Mouse (Mus musculus) limb, embryonic 13.5 days (tissue): ENCODE measurements at regions not wholly inside any gene's neighbourhood (a gene's known extent, or its start where the extent isn't known, plus 50 kb on each side); places are given as distances from the start of the nearest gene placed in this dataset.

Experiments used
- ATAC-seq: fragments of 200-750 bp; cut with Nextera tagmentation; 2 replicates; pipeline ENCODE4 v1.8.0; 2017; ENCODE audit warnings: low read depth, moderate number of reproducible peaks, moderate TSS enrichment; ENCODE audit not compliant: low FRiP score
- H3K27ac ChIP-seq: fragments of 300-500 bp; sonication (generic); 2 replicates; pipeline ENCODE4 v1.5.1; 2015; ENCODE audit warnings: inconsistent platforms, mild to moderate bottlenecking, moderate library complexity
- H3K27me3 ChIP-seq: fragments of 300-500 bp; sonication (generic); 2 replicates; pipeline ENCODE4 v1.6.1; 2015; ENCODE audit warnings: mild to moderate bottlenecking, inconsistent platforms
- H3K36me3 ChIP-seq: fragments of 300-500 bp; sonication (generic); 2 replicates; pipeline ENCODE4 v1.6.1; 2015; ENCODE audit warnings: inconsistent platforms, mild to moderate bottlenecking, moderate library complexity
- H3K4me1 ChIP-seq: fragments of 300-500 bp; sonication (generic); 2 replicates; pipeline ENCODE4 v1.6.1; 2015; ENCODE audit warnings: inconsistent platforms
- H3K4me2 ChIP-seq: fragments of 300-500 bp; sonication (generic); replicated peaks from 2 replicates; pipeline ENCODE4 v1.6.1; 2015; ENCODE audit warnings: inconsistent platforms, mild to moderate bottlenecking, moderate library complexity
- H3K4me3 ChIP-seq: fragments of 300-500 bp; sonication (generic); 2 replicates; pipeline ENCODE4 v1.5.1; 2015; ENCODE audit warnings: moderate library complexity, mild to moderate bottlenecking, inconsistent platforms
- H3K9ac ChIP-seq: fragments of 300-500 bp; sonication (generic); 2 replicates; pipeline ENCODE4 v1.6.1; 2015; ENCODE audit warnings: mild to moderate bottlenecking, inconsistent platforms
- H3K9me3 ChIP-seq: fragments of 300-500 bp; sonication (generic); 2 replicates; pipeline ENCODE4 v1.6.1; 2016; ENCODE audit warnings: inconsistent platforms
- WGBS: fragments of 180-500 bp; shearing (Covaris S2); methylation state at CpG from one replicate; pipeline ENCODE4 v1.1.7; 2015; 5-methylcytosine and 5-hydroxymethylcytosine counted together

DNA sequence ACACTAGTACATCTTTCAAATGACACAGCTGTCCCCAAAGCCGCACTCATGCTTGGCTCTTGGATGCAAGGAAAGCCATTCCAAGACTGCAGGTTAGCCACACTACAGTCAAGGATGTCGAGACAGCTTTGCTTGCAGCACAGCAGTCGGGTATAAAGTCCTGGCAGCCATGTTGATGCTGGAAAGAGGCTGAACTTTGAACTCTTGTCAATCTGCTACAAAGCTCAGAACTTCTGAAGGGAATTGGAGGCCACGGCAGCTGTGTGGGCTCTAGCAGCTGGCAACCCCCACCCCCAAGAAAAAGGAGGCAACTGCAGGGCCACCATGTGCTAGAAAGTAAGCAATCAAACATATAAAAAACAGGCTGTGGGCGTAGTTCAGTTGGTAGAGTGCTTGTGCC is 90.0 kb upstream of the Zcchc2 start:
- Histone ChIP-seq H3K9me3 (peaks cover 4% of the 10 kb centered on the region; the same call in 1 of the 2 replicates), H3K36me3 (no peaks in the 10 kb centered on the region), H3K4me2 (no peak overlapping the region), H3K4me1 (no peaks in the 10 kb centered on the region), H3K27me3 (no peaks in the 10 kb centered on the region), H3K4me3 (no peak overlapping the region), H3K9ac (no peak overlapping the region), H3K27ac (no peak overlapping the region)
- 65% methylated on average over 5 of the region's 5 CpGs for WGBS
- ATAC-seq: no peak

DNA sequence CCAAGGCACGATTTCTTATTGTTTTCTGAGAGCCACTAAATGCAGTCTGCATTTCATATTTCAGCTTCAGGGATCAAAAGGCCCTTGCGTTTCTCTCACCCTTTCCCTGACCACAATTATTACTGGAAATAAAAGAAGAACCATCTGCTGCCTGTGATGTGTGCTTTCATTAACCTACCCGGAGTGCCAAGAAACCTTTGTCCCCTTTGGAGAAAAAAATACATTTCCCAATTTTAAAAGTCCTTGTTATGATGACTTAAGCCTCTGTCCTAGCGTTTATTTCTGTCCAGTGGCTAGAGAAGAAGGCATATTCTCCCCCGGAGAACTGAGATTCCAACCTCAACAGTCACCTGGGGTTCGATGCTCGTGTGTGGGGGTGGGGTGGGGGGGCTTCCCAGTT is 89.3 kb upstream of the Zcchc2 start:
- no peaks in the 10 kb centered on the region for H3K27me3 ChIP-seq
- WGBS: 71% methylated on average over 7 of the region's 7 CpGs
- no peak overlapping the region for H3K27ac ChIP-seq
- no peak overlapping the region for H3K9ac ChIP-seq
- no peak for ATAC-seq
- no peak overlapping the region for H3K4me3 ChIP-seq
- peaks cover 4% of the 10 kb centered on the region; the same call in 1 of the 2 replicates for H3K9me3 ChIP-seq
- no peaks in the 10 kb centered on the region for H3K36me3 ChIP-seq
- no peak overlapping the region for H3K4me2 ChIP-seq
- no peaks in the 10 kb centered on the region for H3K4me1 ChIP-seq

DNA sequence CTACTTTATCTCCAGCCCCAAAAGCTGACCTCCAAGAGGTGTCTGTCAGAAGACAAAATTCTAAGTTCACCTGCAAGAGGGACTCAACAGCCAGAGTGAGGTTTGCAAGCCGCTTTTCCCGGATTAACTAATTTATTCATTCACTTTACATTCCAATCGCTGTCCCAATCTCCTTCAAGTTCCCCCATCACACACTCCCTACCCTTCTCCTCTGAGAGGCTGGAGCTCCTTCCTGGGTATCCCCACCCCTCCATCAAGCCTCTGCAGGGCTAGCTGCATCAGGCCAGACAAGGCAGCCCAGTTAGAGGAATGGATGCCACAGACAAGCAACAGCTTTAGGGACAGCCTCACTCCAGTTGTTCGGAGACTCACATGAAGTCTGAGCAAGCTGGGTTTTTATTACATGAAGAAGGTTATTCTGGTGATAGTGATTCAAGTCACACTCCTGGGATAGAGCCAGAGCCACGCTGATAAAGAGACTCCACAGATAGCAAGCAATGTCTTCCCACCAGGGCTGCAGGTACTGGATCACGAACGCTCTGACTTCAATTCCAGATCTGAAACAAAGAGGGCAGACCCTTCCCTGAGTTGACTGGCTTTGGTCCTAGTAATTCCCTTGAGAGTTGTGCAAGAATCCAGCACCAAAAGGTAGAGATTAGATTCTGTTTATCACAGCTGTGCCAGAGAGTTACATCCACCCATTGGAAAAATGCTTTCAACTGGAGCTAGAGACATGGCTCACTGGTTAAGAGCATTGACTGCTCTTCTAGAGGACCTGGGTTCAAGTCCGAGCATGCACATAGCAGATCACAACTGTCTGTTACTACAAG is 86.7 kb upstream of the Zcchc2 start:
- H3K36me3 ChIP-seq: no peaks in the 10 kb centered on the region
- H3K4me3 ChIP-seq: no peak overlapping the region
- no peak overlapping the region for H3K4me2 ChIP-seq
- peaks cover 14% of the 10 kb centered on the region for H3K4me1 ChIP-seq
- H3K9me3 ChIP-seq: peaks cover 4% of the 10 kb centered on the region; the same call in 1 of the 2 replicates
- H3K27me3 ChIP-seq: no peaks in the 10 kb centered on the region
- WGBS: 71% methylated on average over 8 of the region's 8 CpGs
- no peak for ATAC-seq
- H3K27ac ChIP-seq: no peak overlapping the region
- H3K9ac ChIP-seq: no peak overlapping the region

DNA sequence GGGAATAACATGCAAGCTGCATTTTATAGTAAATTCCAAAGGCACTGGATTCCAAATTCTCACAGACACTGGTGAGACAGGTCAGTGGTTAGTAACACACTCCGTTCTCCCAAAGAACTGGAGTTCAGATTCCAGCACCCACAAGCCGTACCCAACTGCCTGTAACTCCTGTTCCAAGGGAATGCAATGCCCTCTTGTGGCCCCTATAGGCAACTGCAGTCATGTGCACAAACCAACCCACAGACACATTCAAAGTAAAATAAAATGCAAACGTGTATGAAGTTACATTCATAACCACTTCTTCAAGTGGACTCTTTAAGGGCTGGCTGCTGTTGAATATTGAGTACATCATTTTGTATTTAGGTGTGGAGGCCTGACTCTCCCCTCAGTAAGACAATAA is 85.5 kb upstream of the Zcchc2 start:
- peaks cover 4% of the 10 kb centered on the region; the same call in 1 of the 2 replicates for H3K9me3 ChIP-seq
- no peaks in the 10 kb centered on the region for H3K36me3 ChIP-seq
- no peak overlapping the region for H3K9ac ChIP-seq
- 90% methylated on average over 3 of the region's 3 CpGs for WGBS
- no peak overlapping the region for H3K4me3 ChIP-seq
- no peak overlapping the region for H3K4me2 ChIP-seq
- H3K4me1 ChIP-seq: peaks cover 19% of the 10 kb centered on the region
- ATAC-seq: no peak
- no peak overlapping the region for H3K27ac ChIP-seq
- no peaks in the 10 kb centered on the region for H3K27me3 ChIP-seq

DNA sequence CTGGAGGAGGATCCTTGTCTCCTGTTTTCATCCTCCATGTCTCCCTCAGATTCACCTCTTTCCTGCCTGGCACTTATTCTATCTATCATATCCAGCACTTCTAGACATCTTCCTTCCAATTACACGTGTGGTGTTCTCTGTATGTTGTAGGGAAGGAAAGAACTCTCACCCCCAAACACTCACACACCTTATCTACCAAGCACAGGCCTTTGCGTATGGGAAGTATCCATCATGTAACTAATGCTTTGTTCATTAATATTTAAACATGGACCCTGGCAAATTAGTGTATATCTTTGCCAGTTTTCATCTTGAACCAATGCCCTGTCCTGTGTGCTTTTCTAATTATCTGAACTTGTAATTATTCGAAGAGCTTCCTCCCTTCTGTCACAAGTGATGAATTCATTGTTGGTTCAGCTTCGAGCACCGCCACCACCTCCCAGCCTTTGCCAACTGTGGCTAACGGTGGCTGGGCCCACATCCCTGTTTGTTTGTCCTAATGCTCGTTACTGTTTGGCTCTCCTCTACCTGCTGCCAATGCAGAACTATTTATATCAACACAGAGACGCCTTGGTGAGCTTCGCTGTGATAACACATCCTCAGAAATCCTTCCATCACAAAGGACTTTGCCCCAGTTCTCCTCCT is 84.3 kb upstream of the Zcchc2 start:
- no peak overlapping the region for H3K4me3 ChIP-seq
- no peaks in the 10 kb centered on the region for H3K36me3 ChIP-seq
- H3K4me1 ChIP-seq: peaks cover 19% of the 10 kb centered on the region
- H3K27ac ChIP-seq: no peak overlapping the region
- ATAC-seq: no peak
- H3K9ac ChIP-seq: no peak overlapping the region
- H3K27me3 ChIP-seq: no peaks in the 10 kb centered on the region
- peaks cover 4% of the 10 kb centered on the region; the same call in 1 of the 2 replicates for H3K9me3 ChIP-seq
- WGBS: 74% methylated on average over 9 of the region's 9 CpGs
- H3K4me2 ChIP-seq: no peak overlapping the region

DNA sequence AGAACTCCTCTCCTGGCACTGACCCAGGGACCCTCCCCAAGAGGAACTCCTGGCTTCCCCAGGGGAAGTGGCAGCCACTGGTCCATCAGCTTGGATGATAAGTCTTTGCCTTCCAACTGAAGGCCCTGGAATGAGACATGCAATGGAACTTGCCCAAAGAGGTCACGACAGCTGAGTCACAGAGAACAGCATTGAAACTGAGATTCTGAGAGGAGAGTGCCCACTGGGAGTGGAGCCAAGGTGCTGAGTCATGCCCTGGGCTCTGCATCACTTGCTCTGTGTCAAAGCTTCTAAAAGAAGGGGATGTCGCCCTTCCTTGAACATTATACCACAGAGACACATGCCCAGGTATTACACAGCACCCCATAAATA is 83.8 kb upstream of the Zcchc2 start:
- no peaks in the 10 kb centered on the region for H3K27me3 ChIP-seq
- ATAC-seq: no peak
- H3K4me2 ChIP-seq: no peak overlapping the region
- 80% methylated on average over 2 of the region's 2 CpGs for WGBS
- H3K9me3 ChIP-seq: peaks cover 4% of the 10 kb centered on the region; the same call in 1 of the 2 replicates
- H3K9ac ChIP-seq: no peak overlapping the region
- no peak overlapping the region for H3K27ac ChIP-seq
- H3K4me1 ChIP-seq: peaks cover 19% of the 10 kb centered on the region
- H3K36me3 ChIP-seq: no peaks in the 10 kb centered on the region
- H3K4me3 ChIP-seq: no peak overlapping the region

DNA sequence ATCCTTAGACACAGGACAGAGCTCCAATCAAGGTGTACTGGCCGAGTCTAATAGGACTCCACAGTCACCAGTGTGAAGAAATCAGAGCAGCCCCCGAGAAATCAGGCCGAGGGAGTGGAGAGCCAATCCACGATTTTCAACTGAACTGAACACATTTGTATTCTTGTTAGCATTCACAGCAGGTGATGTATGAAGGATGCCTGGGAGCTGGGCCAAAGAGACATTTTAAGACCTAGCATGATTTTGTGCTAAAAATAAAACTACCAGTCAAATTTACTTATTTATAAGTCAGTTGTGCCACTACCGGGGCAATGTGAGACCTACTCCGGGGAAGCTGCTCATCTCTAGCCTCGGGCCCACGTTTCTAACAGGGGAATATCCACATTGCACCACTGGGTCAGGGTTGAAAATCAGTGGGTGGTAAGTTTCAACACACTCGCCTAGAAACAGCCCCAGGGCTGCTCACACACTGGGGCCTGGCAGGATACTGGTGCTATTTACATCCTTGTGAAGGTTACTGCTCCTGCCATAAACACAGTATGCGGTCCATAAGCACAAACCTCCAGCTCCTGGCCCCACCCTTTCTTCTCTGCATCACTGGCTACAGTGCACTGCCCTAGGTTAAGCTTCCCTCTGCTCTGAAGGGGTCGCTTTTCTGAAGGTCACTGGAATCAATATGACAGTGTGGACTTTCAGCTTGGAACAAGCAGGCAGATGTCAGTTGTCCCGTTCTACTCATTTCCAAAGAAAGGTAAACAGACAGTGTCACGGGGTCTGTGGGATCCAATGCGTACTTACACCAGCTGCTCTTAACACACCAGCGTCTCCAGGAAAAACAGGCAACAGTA is 82.0 kb upstream of the Zcchc2 start:
- Histone ChIP-seq H3K4me2 (peak overlapping the region; percentile 35), H3K4me3 (no peak overlapping the region), H3K9ac (peak overlapping the region; percentile 25; the same call in 1 of the 2 replicates), H3K4me1 (peaks cover 23% of the 10 kb centered on the region), H3K36me3 (no peaks in the 10 kb centered on the region), H3K27ac (0 out of 2 replicates have a peak overlapping the region, but pooled peaks have one; percentile 48), H3K9me3 (peaks cover 4% of the 10 kb centered on the region; the same call in 1 of the 2 replicates), H3K27me3 (no peaks in the 10 kb centered on the region)
- 14% methylated on average over 15 of the region's 15 CpGs for WGBS
- ATAC-seq: peak; percentile 74

DNA sequence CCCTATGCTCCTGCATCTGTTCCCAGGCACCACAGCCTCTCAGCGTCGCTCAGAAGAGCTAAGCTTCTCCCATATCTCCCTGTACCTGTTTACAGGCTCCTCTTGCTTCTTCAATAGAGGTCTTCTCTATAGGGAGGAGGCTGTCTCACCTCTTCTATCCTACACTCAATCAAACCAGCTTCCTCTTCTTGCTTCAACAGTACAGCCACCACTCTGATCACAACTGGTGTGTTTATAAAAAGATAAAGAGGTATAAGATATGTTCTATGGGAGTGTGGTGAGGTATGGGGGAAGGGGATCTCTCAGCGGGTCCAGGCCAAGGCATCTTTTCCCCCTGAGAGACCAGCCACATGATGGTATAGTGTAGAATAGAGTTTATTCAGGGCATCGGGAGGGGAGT is 81.1 kb upstream of the Zcchc2 start:
- ATAC-seq: no peak
- Histone ChIP-seq H3K9me3 (peaks cover 4% of the 10 kb centered on the region; the same call in 1 of the 2 replicates), H3K4me1 (peaks cover 23% of the 10 kb centered on the region), H3K4me3 (no peak overlapping the region), H3K9ac (no peak overlapping the region), H3K4me2 (no peak overlapping the region), H3K27me3 (no peaks in the 10 kb centered on the region), H3K36me3 (no peaks in the 10 kb centered on the region), H3K27ac (no peak overlapping the region)
- 53% methylated on average over 4 of the region's 4 CpGs for WGBS

DNA sequence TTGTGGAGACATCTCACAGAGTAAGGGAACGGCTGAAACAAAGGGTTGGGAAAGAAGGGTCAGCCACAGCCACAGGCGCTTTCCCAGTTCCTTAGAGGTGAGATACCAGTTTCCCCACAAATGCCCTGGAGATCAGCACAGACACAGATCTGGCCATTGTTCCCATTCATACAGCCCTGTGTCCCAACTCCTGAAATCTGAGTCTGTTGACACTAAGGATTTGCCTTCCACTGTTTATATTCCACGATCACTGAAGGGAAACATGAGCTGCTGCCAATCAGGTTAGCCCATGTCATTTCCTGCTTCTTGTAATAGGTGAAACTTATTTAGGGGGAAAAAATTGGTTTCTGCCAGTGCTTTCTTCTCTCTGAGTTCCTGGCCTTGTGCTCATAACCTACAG is 78.5 kb upstream of the Zcchc2 start:
- Histone ChIP-seq H3K36me3 (no peaks in the 10 kb centered on the region), H3K4me1 (peaks cover 23% of the 10 kb centered on the region)
- WGBS: 37% methylated on average over 3 of the region's 3 CpGs

DNA sequence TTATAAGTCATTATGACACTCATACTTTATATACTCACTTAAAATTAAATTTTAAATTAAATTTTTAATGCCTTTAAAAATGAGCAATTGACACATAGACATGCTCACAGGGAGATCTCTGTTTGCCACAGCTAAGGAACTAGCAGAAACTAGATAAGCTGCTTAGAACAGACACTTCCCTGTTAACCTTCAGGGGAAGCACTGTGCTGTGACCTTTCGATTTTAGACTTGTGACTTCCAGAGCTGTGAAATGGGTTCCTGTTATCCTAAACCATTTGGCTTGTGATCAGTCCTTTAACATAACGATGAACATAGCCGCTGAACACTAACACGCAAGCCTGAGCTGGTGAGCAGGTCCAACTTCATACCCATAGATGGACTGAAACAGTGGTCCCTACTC is 68.4 kb upstream of the Zcchc2 start:
- no peak overlapping the region for H3K9ac ChIP-seq
- H3K27me3 ChIP-seq: no peaks in the 10 kb centered on the region
- H3K9me3 ChIP-seq: no peaks in the 10 kb centered on the region
- H3K27ac ChIP-seq: no peak overlapping the region
- H3K4me2 ChIP-seq: no peak overlapping the region
- no peaks in the 10 kb centered on the region for H3K36me3 ChIP-seq
- no peak for ATAC-seq
- no peak overlapping the region for H3K4me3 ChIP-seq
- WGBS: 84% methylated on average over 4 of the region's 4 CpGs
- no peaks in the 10 kb centered on the region for H3K4me1 ChIP-seq

More for the DNA sequence above, 78.5 kb upstream of the Zcchc2 start:
- no peaks in the 10 kb centered on the region for H3K27me3 ChIP-seq
- H3K4me3 ChIP-seq: no peak overlapping the region
- H3K4me2 ChIP-seq: no peak overlapping the region
- no peaks in the 10 kb centered on the region for H3K9me3 ChIP-seq
- H3K9ac ChIP-seq: no peak overlapping the region
- ATAC-seq: no peak
- H3K27ac ChIP-seq: no peak overlapping the region

DNA sequence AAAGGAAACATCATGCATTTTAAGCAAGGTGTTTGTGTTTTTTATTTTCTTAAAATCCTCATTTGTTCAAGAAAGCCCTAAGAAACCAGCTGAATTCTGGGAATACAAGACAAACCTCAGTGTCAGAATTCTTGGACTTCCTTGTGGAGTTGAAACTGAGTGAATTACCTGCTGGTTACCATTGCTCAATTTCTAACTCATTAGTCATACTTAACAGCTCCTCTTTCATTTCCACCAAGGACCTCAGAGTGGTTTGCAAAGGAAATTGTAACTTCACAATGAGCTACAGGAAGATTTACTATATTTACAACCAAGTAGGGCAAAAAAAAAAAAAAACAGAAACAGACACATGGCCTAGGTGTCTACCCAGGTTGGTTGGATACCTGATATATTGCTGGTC is 67.6 kb upstream of the Zcchc2 start:
- H3K4me1 ChIP-seq: no peaks in the 10 kb centered on the region
- no peak overlapping the region for H3K9ac ChIP-seq
- H3K9me3 ChIP-seq: no peaks in the 10 kb centered on the region
- H3K36me3 ChIP-seq: no peaks in the 10 kb centered on the region
- no peaks in the 10 kb centered on the region for H3K27me3 ChIP-seq
- ATAC-seq: no peak
- no peak overlapping the region for H3K4me3 ChIP-seq
- H3K27ac ChIP-seq: no peak overlapping the region
- H3K4me2 ChIP-seq: no peak overlapping the region

DNA sequence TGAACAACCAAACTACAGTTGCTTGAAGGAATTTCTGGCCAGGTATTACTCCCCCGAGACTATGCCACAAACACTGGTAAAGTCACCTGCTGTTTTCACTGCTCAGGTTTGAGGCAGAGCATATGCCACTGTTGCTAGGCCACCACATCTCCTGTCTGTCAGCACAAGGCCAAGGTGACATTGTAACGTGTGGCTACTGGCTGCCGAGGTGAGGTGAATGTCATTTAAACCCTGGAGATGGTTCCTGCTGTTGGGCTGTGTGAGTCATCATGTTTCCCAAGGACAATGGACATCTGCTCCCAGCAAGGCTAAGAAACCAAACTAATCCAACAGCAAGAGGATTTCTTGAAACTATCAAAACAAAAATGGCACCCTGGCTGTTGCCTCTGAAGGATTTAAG is 67.2 kb upstream of the Zcchc2 start:
- Histone ChIP-seq H3K4me3 (no peak overlapping the region), H3K27ac (no peak overlapping the region), H3K4me1 (no peaks in the 10 kb centered on the region), H3K9ac (no peak overlapping the region), H3K9me3 (no peaks in the 10 kb centered on the region), H3K36me3 (no peaks in the 10 kb centered on the region), H3K4me2 (no peak overlapping the region), H3K27me3 (no peaks in the 10 kb centered on the region)
- 70% methylated on average over 3 of the region's 3 CpGs for WGBS
- ATAC-seq: no peak
